Mouse (Mus musculus) WW6 (cell line): ENCODE results near the gene Kmt5b.

Experiments
- DNase-seq: peaks from one replicate; pipeline ENCODE4 v3.0.0-alpha.2; 2013; ENCODE audit warnings: low read depth, low spot score

The Kmt5b gene

DNA sequence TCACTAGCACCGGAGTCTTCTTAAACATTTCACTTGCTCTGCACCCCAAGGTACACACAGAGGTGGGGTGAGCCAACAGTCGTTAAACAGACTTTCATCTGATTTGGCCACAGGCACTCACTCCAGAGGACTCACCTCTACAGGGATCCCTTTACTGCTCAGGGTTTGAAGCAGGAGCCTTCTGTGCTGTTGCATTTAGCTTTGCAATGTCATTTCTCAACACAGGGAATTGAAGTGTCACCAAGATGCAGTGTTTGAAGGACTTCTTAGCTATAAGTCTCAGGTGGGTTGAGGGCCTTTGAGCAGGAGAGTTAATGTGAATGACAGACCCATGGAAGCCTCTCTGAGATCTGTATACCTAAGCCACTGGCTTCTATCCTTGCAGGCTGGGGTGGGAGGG is 76.4 kb downstream of the Kmt5b start:
- no peak for DNase-seq

DNA sequence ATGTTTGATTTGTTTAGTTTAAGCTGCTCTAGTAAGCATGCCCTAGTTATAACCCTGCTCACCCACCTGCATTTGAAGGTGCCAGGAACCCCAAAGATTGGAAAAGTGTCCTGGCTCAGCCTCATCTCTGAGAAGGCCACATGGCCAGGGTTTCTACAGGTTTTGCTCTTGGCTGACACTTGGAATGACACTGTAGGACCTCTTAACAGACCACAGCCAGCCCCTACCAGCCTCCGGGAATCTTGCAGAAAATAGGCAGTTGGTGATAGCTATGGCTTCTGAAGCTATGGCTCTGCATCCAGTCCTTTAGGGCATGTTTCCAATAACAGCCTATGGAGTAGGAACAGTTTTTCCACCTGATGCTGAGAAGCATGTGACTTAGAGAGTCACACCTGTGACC is 77.6 kb downstream of the Kmt5b start:
- DNase-seq, result no peak

DNA sequence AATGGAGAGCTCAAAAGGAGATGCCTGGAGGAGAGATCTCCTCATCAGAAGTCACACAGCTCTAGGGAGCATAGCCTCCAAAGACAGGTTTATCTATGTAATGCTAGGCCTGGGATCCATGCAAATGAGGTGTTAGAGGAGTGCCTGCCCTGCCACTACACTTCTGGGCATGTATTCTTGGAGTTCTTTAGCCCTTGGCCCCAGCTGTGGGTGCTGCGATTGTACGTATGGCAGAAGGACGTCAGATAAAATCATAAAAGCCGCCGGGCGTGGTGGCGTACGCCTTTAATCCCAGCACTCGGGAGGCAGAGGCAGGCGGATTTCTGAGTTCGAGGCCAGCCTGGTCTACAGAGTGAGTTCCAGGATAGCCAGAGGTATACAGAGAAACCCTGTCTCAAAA is 78.1 kb downstream of the Kmt5b start:
- DNase-seq, result no peak

DNA sequence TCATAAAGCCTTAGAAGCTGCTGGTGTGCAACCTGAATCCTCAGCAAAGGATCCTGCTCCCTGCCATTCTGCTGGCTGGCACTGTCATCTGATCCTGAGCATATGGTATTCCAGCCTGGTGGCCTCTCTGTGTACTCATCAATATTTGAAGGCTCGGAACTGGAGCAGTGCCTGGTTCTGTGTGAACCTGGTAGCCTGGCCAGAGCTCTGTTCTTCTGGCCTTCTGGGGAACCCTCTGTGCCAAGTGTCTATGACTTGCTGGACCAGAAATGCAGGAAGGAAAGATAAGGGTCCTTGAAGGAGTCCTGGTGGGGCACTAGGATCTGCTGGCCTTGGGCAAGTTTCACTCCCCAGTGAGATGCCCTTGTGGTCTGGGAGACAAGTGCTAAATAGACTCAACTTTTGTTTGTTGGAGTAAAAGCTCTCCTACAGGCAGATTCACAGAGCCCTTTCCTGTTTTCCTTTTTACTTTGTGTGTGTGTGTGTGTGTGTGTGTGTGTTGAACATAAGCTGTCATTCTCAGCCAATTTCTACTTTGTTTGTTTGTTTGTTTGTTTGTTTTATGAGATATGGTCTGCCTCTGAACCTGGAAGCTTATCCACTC is 78.7 kb downstream of the Kmt5b start:
- no peak for DNase-seq

DNA sequence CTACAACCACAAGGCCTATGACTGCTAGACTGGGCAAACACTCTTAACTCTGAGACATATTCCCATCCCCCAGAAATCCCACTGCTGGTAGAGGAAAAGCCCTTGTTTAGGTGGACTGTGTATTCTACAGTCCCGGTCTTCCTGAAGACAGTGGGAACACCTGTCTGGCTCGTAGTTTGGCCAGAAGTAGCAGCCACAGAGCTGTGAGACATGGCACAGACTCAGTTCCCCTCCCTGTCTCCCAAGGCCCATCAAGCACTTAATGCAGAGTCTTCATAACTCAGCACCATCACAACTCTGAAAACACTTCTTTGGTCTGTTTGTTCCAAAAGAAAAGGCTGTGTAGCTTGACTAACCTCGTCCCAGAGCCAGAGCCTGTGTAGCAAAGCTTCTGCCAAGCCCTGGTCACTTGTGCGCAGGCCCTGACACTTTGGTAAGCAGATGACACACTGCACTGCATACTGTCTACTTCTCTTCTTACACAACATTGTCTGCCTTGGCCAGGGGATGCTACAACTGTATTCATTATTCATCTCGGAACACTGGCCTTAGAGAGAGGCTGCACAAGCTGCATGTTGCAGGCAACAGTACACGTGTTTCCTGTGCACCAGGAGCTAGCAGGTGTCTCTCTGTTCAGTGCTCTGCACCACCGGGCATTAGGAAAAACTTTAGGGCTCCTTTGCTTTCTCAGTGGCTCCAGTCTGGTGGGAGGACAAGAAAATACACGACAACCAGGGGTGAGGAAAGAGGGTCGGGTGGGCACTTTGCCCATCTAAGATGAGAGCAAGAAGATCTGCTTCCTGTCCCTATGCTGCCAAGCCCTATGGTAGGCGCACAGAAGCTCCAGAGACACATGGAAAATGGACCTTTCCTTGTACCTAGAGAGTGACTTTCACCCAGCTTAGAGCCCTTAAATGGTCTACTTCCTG is 79.7 kb downstream of the Kmt5b start:
- no peak for DNase-seq

DNA sequence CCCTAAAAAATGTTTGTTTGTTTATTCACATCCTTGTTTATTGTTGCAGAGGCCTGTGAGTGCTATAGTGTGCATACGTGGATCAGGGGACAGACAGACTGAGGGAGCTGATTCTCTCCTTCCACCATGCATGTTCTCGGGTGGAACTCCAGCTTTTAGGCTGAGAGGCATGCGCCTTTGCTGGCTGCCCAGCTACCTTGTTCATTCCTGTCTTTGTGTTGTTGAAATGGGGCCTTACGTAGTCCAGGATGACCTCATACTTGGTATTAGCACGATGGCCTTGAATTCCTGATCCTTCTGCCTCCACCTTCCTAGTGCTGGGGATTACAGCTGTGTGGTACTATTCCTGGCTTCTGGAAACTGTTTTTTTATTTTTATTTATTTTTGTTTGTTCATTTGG is 80.5 kb downstream of the Kmt5b start:
- no peak for DNase-seq

DNA sequence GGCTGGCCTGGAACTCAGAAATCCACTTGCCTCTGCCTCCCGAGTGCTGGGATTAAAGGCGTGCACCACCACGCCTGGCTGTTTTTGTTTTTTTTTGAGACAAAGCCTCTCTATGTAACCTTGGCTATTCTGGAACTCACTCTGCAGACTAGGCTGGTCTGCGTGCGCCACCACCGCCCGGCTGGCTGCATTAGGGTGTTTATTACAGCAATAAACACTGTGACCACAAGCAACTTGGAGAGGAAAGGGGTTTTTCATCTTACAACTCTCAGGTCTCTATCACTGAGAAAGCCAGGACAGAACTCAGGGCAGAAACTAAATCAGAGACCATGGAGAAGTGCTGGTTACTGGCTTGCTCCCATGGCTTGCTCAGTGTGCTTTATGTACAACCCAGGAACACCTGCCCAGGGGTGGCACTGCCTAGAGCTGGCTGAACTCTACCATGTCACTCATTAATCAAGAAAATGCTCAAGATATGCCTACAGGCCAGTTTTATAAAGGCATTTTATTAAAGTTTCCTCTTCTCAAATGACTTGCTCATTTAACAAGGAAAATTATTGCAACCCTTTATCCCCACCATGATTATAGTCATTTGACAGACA is 81.1 kb downstream of the Kmt5b start:
- no peak for DNase-seq

DNA sequence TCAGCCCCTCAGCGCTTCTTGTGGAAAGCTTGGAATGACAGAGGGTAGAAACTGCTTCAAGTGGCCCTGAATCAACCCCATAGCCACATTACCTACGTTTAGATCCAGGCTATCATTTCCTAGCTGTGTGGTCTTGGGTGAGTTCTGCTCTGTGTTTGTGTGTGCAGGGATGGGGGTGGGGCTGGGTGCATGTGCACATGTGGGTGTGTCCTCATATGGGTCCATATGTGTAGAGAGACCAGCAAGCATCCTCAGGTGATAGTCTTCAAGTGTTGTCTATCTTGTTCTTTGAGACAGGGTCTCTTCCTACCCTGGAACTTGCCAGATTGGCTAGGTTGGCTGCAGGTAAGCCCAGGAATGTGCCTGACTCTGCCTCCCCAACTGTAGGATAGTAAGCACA is 82.0 kb downstream of the Kmt5b start:
- no peak for DNase-seq

DNA sequence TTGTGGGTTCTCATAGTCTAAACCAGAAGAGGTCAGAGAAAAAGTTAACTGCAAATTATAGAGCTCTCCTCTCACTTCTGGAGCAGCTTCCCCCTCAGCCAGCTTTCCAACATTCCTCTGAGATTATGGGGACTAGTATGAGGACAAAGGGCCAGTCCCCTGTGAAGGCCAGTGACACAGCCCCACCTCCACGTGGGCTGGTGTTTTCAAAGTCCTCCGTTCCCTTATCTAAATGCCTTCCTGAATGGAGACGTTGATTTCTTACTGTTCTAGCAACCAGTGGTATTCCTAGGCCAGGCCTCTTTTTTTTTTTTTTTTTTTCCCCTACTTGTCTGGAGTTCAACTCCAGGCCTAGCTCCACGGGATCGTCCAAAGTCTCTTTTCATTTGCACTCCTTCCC is 82.9 kb downstream of the Kmt5b start:
- DNase-seq, result no peak

DNA sequence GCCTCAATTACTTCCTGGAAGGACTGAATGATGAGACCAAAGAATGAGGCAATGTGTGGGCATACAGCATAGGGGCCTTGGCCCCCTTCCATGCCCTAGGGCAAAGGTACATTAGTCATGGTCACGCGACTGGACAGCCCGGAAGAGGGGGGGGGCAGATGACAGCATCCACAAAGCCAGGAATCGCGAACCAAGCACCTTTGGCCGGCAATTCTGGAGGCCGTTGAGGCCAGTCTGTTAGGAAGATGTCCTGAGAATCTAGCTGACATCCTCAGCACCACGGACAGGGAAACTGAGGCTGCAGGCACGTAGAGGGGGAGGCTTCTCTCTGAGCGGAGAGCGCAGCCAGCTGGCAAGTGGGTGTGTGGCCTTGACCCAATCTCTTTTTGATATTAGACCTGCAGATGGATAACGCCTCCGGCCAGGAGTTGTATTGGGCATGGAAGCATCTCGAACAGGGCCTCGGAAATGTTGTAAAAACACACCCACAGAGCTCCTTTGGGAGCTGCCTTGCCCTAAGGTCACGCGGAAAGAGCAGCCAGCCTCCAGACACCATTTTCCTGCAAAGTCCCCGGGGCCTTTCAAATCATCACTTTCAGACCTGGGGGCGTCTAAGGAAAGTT is 83.7 kb downstream of the Kmt5b start:
- peak; percentile 50 for DNase-seq

DNA sequence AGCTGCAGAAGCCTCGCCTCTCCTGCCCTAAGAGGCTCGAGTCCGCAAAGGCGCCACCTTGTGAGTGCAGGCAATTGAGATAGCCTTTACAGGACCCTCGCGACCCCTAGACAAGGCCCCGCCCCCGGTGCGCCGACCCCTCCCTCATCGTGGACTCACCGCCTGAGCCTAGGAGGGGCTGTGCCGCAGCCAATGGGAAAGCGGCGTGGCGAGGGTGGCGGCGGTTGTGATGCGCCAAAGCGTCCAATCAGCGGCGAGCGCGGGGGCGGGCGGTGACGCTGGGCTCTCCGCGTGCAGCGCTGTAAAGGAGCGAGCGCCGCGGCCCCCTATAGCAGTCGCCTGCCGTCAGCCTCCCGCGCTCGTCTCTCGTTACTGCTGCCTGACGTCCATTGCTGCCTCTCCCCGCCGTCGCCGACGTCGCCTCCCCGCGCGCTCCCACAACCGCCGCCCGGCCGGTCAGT is 84.3 kb downstream of the Kmt5b start, which contains the start of gene Chka:
TSS of gene Chka (plus strand) at position 272 of the 461 bp plus-strand sequence.
- peak; percentile 91 for DNase-seq

DNA sequence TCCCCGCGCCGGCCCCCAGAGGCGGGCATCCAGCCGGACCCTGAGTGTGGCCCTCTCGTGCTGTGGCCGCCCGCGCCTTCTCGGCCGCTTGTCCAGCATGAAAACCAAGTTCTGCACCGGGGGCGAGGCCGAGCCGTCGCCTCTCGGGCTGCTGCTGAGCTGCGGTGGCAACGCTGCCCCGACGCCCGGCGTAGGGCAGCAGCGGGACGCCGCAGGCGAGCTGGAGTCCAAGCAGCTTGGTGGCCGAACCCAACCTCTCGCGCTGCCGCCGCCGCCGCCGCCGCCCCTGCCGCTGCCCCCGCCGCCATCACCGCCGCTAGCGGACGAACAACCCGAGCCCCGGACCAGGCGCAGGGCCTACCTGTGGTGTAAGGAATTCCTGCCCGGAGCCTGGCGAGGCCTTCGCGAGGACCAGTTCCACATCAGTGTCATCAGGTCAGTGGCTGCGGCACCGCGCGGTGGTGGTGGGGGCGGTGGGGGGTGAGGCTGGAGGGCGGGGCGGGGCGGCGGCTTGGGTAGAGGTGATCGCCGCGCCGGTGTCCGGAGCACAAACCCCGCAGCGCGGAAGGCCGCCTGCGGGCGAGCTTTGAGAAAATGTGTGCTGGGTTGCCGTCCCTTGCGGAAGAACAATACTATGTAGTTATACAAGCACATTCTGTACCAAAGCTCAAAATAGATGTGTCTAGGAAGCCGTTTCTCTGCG is 84.9 kb downstream of the Kmt5b start:
- DNase-seq, result no peak

DNA sequence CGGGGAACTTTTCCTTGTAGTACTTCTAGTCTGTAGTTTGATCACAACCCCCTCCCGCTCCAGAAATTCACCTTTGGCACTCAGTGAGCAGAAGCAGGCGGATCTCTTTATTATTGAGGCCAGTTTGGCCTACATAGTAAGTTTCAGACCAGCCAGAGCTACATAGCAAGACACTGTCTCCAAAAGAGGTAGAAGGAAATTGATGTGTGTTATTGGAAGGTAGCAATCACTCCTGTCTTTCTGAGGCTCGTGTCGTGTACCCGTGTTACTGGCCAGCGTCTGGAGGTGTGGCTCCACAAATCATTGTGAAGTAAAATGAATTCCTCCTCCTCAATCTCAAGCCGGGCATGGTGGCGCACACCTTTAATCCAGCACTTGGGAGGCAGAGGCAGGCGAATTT is 85.9 kb downstream of the Kmt5b start:
- DNase-seq, result no peak

DNA sequence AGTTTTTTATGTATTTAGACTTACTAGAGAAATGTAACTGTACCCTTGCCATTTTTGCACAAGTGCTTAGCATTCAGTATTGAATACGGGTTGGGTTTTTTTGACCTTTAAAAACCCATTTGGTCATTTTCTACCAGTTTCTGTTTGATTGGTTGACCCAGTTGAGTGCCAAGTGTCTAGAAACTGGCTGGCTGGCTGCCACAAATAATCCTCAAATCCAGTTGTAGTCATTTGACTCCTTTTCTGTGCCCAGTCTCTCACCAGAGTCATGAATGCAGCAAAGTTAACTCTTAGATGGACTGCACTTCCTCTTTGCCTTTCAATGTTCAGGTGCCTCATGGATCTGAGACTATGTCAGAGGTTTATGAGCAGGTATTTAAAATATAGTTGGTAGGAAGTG is 86.7 kb downstream of the Kmt5b start:
- DNase-seq, result no peak

DNA sequence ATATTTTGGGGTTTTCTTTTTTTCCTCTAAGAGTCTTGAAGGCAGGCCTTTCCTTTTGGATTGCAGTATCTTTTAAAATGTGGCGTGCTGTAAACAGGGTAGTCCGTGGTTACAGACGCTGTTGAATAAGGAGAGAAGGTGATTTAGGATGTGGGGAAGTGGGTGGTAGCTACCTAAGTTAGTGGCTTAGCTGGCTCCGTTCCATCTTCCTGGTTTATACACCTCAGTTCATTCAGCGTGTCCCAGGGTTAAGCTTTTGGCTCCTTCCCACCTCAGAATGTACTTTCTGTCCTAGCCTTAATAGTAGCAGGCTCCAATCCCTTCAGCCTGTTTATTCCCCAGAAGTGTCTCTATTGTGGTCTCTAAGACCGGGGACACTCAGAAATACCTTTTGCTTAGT is 87.9 kb downstream of the Kmt5b start:
- DNase-seq, result no peak

DNA sequence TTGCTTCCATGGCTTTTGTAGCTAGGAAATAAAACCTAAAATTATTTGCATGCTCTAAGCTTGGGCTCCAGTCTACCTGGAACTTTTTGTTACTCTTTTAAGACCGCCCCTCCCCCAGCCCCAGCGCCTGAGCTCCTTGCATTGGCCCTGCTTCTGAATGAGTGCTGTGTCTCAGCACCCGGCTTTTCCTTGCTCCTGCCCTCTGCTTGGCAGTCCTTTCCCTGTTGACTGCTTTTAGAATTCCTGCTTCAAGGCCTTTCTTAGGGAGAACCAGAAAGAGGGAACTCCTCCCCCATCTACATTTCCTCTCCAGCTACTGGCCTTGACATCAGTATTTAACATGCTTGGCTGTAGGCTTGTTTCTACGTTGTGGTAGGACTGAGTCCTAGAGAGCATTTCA is 88.4 kb downstream of the Kmt5b start:
- DNase-seq, result no peak

DNA sequence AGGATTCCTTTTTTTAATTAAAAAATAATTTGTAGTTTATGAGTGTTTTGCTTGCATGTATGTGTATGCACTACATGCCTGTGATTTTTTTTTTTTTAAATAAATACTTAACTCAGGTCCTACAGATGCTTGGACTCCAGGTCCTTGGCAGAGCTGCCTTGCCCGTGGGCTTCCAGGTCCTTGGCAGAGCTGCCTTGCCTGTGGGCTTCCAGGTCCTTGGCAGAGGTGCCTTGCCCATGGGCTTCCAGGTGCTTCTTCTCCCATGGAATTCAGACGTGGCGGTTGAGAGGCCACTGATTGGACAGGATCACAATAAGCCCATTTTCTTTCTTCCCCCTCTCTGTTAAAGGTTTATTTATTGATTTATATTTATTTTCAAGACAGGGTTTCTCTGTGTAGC is 90.0 kb downstream of the Kmt5b start:
- no peak for DNase-seq

DNA sequence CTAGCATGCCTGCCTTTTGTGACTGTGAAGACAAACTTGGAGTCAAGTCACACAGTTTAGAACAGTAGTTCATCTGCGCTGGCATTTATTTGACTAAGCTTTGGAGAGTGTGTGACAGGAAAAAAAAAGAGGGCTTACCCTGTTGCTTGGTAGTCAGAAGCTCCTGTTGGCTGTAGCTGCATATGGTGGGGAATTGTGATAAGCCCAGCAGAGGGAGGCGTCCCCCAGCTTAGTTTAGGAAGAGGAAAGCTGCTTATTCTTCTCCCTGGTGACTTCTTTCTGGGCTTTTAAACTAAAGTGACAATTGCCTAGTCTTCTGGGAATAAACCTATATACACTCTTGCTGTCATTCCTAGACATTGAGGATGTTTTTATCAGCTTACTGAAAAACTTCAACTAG is 95.5 kb downstream of the Kmt5b start:
- no peak for DNase-seq

DNA sequence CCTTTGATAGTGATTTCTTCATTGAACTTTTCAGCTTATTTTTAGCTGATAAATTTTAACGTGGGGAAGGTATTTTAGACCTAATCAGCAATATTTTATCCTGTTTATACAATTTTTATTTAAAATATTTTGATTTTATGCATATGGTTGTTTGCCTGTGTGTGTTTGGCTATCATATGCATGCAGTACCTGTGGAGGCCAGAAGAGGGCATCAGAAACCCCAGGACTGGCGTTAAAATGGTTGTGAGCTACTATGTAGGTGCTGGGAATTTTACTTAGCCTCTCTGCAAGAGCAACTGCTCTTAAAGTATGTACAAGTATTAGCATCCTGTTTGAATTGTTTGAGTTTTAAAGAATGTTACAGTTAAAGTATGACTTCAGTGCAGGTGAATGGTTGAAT is 97.7 kb downstream of the Kmt5b start:
- DNase-seq, result no peak
